Mouse (Mus musculus): ENCODE results near the gene Scin.

DNA sequence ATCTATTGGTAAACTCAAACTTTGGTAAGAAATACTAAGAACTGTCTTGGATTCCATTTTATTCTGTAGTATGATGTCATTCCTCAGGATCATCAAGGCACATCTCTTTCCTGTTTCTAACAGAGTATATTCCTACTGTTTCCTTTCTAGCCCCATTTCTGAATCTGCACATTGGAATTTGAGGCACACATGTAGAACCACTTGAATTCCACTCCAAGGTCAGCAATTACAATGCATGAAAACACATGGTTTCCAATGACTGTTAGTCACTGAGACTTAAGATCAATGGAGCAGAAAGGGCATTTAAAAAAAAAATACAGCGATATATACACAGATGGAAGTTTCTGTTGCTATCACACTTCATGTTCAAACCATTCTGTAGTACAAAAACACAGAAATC, 24.8 kb downstream of the Scin start:
- TF ChIP-seq GATA1 (IDR thresholded peaks at IDR 0.05; ENCODE audit: low read length): no peak
- no peak for TF ChIP-seq TAL1 (IDR thresholded peaks at IDR 0.05; ENCODE audit: low read length)

Measured in erythroblast, embryonic 14.5 days (primary cell).